Mouse (Mus musculus) stomach, embryonic 14.5 days (tissue): ENCODE measurements around the gene St3gal3. TPM values are rescaled to one million over a fixed set of nuclear protein-coding genes. Genes with fewer than 3 reads are reported as not detected.

Experiments
- ATAC-seq: fragments of 200-750 bp; cut with Nextera tagmentation; 2 replicates; pipeline ENCODE4 v1.8.0; 2017; ENCODE audit warnings: low read depth, moderate TSS enrichment; ENCODE audit not compliant: insufficient number of reproducible peaks, insufficient read depth, low FRiP score
- H3K27ac ChIP-seq: fragments of 300-500 bp; sonication (generic); 2 replicates; pipeline ENCODE4 v1.5.1; 2014; ENCODE audit warnings: mild to moderate bottlenecking, low read length, moderate library complexity, mixed read lengths
- H3K27me3 ChIP-seq: fragments of 300-500 bp; sonication (generic); 2 replicates; pipeline ENCODE4 v1.6.1; 2014; ENCODE audit warnings: low read length, control low read depth, mixed read lengths; ENCODE audit not compliant: control insufficient read depth, insufficient read depth
- H3K36me3 ChIP-seq: fragments of 300-500 bp; sonication (generic); 2 replicates; pipeline ENCODE4 v1.6.1; 2014; ENCODE audit warnings: mild to moderate bottlenecking, control low read depth, low read length, moderate library complexity, mixed read lengths; ENCODE audit not compliant: control insufficient read depth, insufficient read depth
- H3K4me1 ChIP-seq: fragments of 300-500 bp; sonication (generic); 2 replicates; pipeline ENCODE4 v1.6.1; 2014; ENCODE audit warnings: low read length, control low read depth, mixed read lengths; ENCODE audit not compliant: control insufficient read depth, insufficient read depth
- H3K4me2 ChIP-seq: fragments of 300-500 bp; sonication (generic); replicated peaks from 2 replicates; pipeline ENCODE4 v1.6.1; 2014; ENCODE audit warnings: low read depth, low read length, control low read depth
- H3K4me3 ChIP-seq: fragments of 300-500 bp; sonication (generic); 2 replicates; pipeline ENCODE4 v1.5.1; 2014; ENCODE audit warnings: low read depth, low read length, control low read depth
- H3K9ac ChIP-seq: fragments of 300-500 bp; sonication (generic); replicated peaks from 2 replicates; pipeline ENCODE4 v1.6.1; 2014; ENCODE audit warnings: low read depth, mild to moderate bottlenecking, control low read depth, low read length, moderate library complexity, mixed read lengths
- H3K9me3 ChIP-seq: fragments of 300-500 bp; sonication (generic); 2 replicates; pipeline ENCODE4 v1.6.1; 2016; ENCODE audit warnings: low read depth, low read length, control low read depth; ENCODE audit not compliant: control insufficient read depth
- WGBS: fragments of 180-500 bp; shearing (Covaris S2); extraction: QIAGEN DNeasy Blood & Tissue Kit; methylation state at CpG from one replicate; pipeline ENCODE4 v1.1.7; 2014; 5-methylcytosine and 5-hydroxymethylcytosine counted together
- polyA plus RNA-seq: library from polyadenylated mRNA; unstranded; fragments of >200 nt; fragmentation: Nextera tagmentation; extraction: Ambion mirVana; gene quantifications from 2 replicates; pipeline ENCODE4 v1.2.1, GENCODE M21; 2014

The St3gal3 gene
- polyA plus RNA-seq, 1 experiment from 2014 or later, result 6.1 TPM

DNA sequence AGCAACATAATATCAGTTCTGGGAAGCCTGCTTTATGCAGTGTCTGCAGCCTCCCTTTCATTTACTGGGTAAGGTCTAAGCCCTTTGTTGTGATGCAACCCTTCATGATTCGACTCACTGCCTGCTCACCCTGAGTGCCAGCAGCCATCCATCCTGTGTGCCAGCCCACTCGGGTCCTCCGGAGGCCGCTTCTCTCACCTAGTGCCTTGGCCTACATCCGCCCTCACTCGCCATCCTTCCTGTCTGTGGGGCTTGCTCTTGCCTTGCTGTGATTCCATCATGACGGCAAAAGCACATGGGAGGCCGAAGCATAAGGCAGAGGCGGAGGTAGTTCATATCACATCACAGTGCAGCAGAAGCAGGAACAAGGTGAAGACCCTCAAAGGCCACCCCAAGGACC, 56.1 kb downstream of the St3gal3 start:
- Histone ChIP-seq H3K27ac (no peak overlapping the region), H3K4me1 (no peaks in the 10 kb centered on the region), H3K9me3 (no peaks in the 10 kb centered on the region), H3K4me2 (no peak overlapping the region), H3K36me3 (no peaks in the 10 kb centered on the region), H3K4me3 (no peak overlapping the region), H3K9ac (no peak overlapping the region), H3K27me3 (no peaks in the 10 kb centered on the region)
- ATAC-seq, result no peak
- 92% methylated on average over 9 of the region's 9 CpGs for WGBS

DNA sequence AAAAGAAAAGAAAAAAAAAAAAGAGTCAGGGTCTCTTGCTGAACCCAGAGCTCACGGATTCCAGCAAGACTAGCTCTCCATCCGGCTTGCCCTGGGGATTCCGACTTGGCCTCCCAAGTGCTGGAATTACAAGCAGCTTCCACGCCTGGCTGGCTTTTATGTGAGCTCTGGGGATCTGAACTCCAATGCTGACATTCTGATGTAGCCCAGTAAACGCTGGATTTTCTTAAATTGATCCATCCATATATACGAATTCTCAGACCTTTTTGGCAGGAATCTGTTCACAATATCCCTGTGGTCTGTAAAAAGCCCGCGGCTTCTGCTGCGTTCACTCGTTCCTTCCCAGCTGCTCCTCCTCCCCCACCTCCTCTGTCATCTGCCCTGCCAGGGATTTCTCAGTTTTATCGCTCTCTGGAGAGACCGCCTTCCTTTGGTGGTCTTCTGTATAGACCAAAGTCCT, 57.4 kb downstream of the St3gal3 start:
- no peak overlapping the region for H3K4me2 ChIP-seq
- no peaks in the 10 kb centered on the region for H3K4me1 ChIP-seq
- no peaks in the 10 kb centered on the region for H3K9me3 ChIP-seq
- no peak overlapping the region for H3K9ac ChIP-seq
- H3K4me3 ChIP-seq, result no peak overlapping the region
- peak overlapping the region; percentile 61; the same call in 1 of the 2 replicates for H3K27ac ChIP-seq
- no peaks in the 10 kb centered on the region for H3K36me3 ChIP-seq
- 34% methylated on average over 12 of the region's 12 CpGs for WGBS
- ATAC-seq, result peak; percentile 66; the same call in 1 of the 2 replicates
- H3K27me3 ChIP-seq, result no peaks in the 10 kb centered on the region

DNA sequence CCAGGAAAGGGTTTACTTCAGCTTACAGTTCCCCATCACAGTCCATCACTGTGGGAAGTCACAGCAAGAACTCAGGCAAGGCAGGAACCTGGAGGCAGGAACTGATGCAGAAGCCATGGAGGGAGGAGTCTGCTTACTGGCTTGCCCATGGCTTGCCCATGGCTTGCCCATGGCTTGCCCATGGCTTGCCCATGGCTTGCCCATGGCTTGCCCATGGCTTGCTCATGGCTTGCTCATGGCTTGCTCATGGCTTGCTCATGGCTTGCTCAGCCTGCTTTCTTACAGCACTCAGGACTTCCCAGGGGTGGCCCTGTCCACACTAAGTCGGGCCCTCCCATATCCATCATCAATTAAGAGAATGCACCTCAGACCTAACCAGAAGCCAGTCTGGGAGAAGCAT, 58.1 kb downstream of the St3gal3 start:
- no peak for ATAC-seq
- H3K9ac ChIP-seq, result no peak overlapping the region
- WGBS, result 69% methylated on average over 1 of the region's 1 CpGs
- peak overlapping the region; percentile 52; the same call in 1 of the 2 replicates for H3K27ac ChIP-seq
- no peak overlapping the region for H3K4me3 ChIP-seq
- no peaks in the 10 kb centered on the region for H3K27me3 ChIP-seq
- no peaks in the 10 kb centered on the region for H3K9me3 ChIP-seq
- H3K36me3 ChIP-seq, result no peaks in the 10 kb centered on the region
- no peak overlapping the region for H3K4me2 ChIP-seq
- no peaks in the 10 kb centered on the region for H3K4me1 ChIP-seq

DNA sequence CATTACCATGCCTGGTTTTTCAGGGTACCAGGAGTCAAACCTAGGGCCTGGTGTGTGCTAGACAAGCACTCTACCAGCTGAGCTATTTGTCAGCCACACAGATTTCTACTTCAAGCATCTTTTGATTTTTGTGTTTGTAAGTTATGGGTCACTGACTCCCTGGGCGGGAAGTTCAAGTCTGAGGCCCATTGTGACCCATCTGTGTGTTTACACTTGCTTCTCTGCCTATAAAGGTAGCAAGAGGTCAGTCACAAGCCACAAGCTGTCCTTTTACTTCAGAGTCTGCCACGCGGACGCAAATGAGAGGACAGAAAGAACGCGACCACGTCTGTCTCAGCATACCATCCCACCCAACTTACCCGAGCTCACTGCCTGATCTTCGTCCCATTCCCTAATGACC, 59.4 kb downstream of the St3gal3 start:
- no peaks in the 10 kb centered on the region for H3K27me3 ChIP-seq
- WGBS, result 85% methylated on average over 9 of the region's 9 CpGs
- no peak overlapping the region for H3K4me2 ChIP-seq
- H3K9me3 ChIP-seq, result no peaks in the 10 kb centered on the region
- H3K36me3 ChIP-seq, result no peaks in the 10 kb centered on the region
- no peak overlapping the region for H3K4me3 ChIP-seq
- H3K4me1 ChIP-seq, result peaks cover 3% of the 10 kb centered on the region; the same call in 1 of the 2 replicates
- no peak for ATAC-seq
- no peak overlapping the region for H3K9ac ChIP-seq
- H3K27ac ChIP-seq, result no peak overlapping the region

DNA sequence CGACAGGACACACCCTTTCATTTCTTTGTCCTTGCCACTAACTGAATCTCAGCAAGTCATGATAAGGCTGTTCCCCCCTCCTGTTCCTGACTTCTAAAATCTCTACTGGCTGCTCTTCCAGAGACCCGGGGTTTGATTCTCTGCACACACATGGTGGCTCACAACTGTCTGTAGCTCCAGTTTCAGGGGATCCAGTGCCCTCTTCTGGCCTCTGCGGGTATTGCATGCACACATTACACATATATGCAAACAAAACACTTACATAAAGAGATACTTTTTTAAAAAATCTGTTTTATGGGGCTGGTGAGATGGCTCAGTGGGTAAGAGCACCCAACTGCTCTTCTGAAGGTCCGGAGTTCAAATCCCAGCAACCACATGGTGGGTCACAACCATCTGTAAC, 60.5 kb downstream of the St3gal3 start:
- no peak overlapping the region for H3K4me2 ChIP-seq
- H3K9ac ChIP-seq, result no peak overlapping the region
- no peak overlapping the region for H3K4me3 ChIP-seq
- H3K4me1 ChIP-seq, result peaks cover 12% of the 10 kb centered on the region; the same call in 1 of the 2 replicates
- no peaks in the 10 kb centered on the region for H3K27me3 ChIP-seq
- WGBS, result 95% methylated on average over 4 of the region's 4 CpGs
- no peaks in the 10 kb centered on the region for H3K9me3 ChIP-seq
- H3K36me3 ChIP-seq, result no peaks in the 10 kb centered on the region
- H3K27ac ChIP-seq, result no peak overlapping the region
- ATAC-seq, result no peak

DNA sequence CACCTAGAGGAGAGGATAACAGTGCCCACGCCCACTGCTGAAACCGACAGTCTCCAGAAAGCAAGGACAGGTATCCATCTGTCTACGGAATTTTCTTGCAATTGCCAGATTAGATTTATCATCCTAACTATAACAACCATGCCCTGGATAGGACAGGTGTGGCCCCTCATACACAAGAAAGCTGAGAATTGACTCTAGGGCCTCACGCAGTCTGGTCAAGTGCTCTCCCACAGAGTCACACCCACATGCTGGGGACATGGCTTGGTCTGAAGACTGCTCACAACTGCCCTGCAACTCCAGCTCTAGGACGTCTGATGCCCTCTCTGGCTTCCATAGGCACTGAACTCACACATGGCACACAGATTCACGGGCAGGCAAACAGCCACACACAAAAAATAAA, 61.6 kb downstream of the St3gal3 start:
- Histone ChIP-seq H3K36me3 (no peaks in the 10 kb centered on the region), H3K9ac (no peak overlapping the region), H3K27ac (no peak overlapping the region), H3K4me1 (peaks cover 12% of the 10 kb centered on the region; the same call in 1 of the 2 replicates), H3K9me3 (no peaks in the 10 kb centered on the region), H3K4me3 (no peak overlapping the region), H3K4me2 (no peak overlapping the region), H3K27me3 (no peaks in the 10 kb centered on the region)
- 78% methylated on average over 6 of the region's 6 CpGs for WGBS
- ATAC-seq, result no peak

DNA sequence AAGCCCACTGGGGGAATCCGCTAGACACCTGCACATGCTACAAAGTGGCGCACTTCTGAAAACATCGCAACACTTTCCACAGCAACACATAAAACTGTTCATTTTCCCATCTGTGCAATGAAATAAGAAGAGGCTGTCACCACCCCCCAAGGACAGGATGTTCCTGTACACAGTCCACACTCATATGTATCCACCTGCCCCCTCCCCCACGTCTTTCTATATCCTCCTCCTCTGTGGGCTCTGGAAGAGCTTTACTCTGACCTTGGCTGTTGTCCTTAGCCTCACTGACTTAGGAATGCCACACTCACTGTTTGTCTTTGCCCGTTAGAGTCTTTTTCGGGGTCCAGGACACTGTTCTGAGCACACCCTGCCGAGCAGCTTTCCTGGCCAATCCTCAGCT, 62.8 kb downstream of the St3gal3 start:
- Histone ChIP-seq H3K4me1 (peaks cover 12% of the 10 kb centered on the region; the same call in 1 of the 2 replicates), H3K27me3 (no peaks in the 10 kb centered on the region), H3K4me3 (no peak overlapping the region), H3K27ac (no peak overlapping the region), H3K9ac (no peak overlapping the region), H3K36me3 (no peaks in the 10 kb centered on the region), H3K4me2 (no peak overlapping the region), H3K9me3 (no peaks in the 10 kb centered on the region)
- whole genome bisulfite sequencing, result 77% methylated on average over 7 of the region's 7 CpGs
- ATAC-seq, result no peak

DNA sequence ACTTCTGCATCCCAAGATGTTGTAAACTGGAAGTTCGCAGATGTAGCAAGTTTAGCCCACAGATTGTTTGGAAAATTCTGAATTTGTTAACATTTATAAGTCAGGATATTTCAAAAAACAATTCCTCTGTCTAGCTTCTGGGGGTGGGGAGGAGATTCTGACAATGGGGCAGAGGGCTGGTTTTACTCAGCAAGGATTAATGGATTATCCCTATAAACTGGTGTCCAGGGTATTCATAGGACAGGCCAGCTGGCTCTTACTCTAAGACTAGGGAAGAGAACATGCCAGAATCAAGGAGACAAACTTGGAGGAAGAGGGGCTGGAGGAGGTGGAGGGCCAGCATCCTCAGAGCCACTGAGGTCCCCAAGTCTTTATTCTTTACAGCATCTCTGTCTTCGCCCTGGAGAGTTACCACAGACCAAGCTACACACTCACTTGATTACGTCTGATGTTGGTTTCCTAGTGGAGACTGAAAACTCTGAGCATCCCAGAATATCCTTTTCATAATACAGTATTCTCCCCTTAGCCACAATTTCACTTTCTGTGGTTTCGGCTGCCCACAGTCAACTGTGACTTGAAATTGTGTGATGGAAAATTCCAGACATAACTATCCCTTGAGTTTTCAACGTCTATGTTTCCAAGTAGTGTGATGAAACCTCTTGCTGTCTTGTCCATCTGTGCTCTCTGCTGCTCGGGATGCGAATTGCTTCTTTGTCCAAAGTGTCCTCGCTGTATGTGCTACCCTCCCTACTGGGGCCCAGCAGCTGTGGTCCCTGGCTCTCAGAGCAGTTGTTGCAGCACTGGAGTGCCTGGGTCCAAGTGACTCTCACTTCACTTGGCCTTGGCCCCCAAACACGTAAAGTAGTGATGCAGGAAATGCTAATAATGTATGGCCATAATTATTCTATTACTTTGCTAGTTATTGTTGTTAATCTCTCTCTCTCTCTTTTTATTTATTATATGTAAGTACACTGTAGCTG, 64.2 kb downstream of the St3gal3 start:
- WGBS, result 84% methylated on average over 9 of the region's 9 CpGs
- Histone ChIP-seq H3K27me3 (no peaks in the 10 kb centered on the region), H3K36me3 (no peaks in the 10 kb centered on the region), H3K9me3 (no peaks in the 10 kb centered on the region), H3K4me2 (no peak overlapping the region), H3K4me3 (no peak overlapping the region), H3K9ac (no peak overlapping the region), H3K27ac (peak overlapping the region; percentile 69; the same call in 1 of the 2 replicates), H3K4me1 (peaks cover 12% of the 10 kb centered on the region; the same call in 1 of the 2 replicates)
- ATAC-seq, result peak; percentile 67; the same call in 1 of the 2 replicates
